Mouse (Mus musculus) CH12.LX (cell line): ENCODE data around the gene Atg16l2.

Experiments
- CHD2 ChIP-seq: IDR thresholded peaks from 2 replicates; pipeline ENCODE4 v1.6.1; 2011; ENCODE audit warnings: low read length, improper control_type of control experiment
- CTCF ChIP-seq, 2 experiments: IDR thresholded peaks in 1 of 2; conservative IDR thresholded peaks in 1 of 2; 2 replicates each; pipeline ENCODE4 v1.5.1; 2011 to 2012; ENCODE audit warnings: low read depth in 2 of 2, low read length in 2 of 2, improper control_type of control experiment in 1 of 2, inconsistent platforms in 1 of 2, mild to moderate bottlenecking in 1 of 2, moderate library complexity in 1 of 2
- ELF1 ChIP-seq: IDR thresholded peaks from 2 replicates; pipeline ENCODE4 v1.6.1; 2014; ENCODE audit warnings: low read depth, mild to moderate bottlenecking, inconsistent platforms, low read length, improper control_type of control experiment
- EP300 ChIP-seq: IDR thresholded peaks from 2 replicates; pipeline ENCODE4 v1.6.1; 2011; ENCODE audit warnings: low read length, improper control_type of control experiment
- ETS1 ChIP-seq: conservative IDR thresholded peaks from 2 replicates; pipeline ENCODE4 v1.6.1; 2012; ENCODE audit warnings: low read depth, mild to moderate bottlenecking, inconsistent platforms, low read length, improper control_type of control experiment, moderate library complexity
- HCFC1 ChIP-seq: IDR thresholded peaks from 2 replicates; pipeline ENCODE4 v1.6.1; 2012; ENCODE audit warnings: low read depth, mild to moderate bottlenecking, inconsistent platforms, low read length, improper control_type of control experiment
- MAX ChIP-seq: IDR thresholded peaks from 2 replicates; pipeline ENCODE4 v1.6.1; 2011; ENCODE audit warnings: low read length, improper control_type of control experiment
- MXI1 ChIP-seq: IDR thresholded peaks from 2 replicates; pipeline ENCODE4 v1.6.1; 2011; ENCODE audit warnings: mild to moderate bottlenecking, low read depth, low read length, improper control_type of control experiment
- MYC ChIP-seq: IDR thresholded peaks from 2 replicates; pipeline ENCODE4 v1.6.1; 2011; ENCODE audit warnings: low read depth, mild to moderate bottlenecking, improper control_type of control experiment, low read length
- POLR2A ChIP-seq: IDR thresholded peaks from 2 replicates; pipeline ENCODE4 v1.6.1; 2011; ENCODE audit warnings: low read depth, mild to moderate bottlenecking, improper control_type of control experiment, low read length
- POLR2AphosphoS2 ChIP-seq: IDR thresholded peaks from 2 replicates; pipeline ENCODE4 v1.6.1; 2011; ENCODE audit warnings: low read depth, low read length, improper control_type of control experiment
- USF2 ChIP-seq: conservative IDR thresholded peaks from 2 replicates; pipeline ENCODE4 v1.6.1; 2011; ENCODE audit warnings: low read depth, low read length, improper control_type of control experiment
- ZC3H11A ChIP-seq: IDR thresholded peaks from 2 replicates; pipeline ENCODE4 v1.6.1; 2012; ENCODE audit warnings: low read depth, mild to moderate bottlenecking, inconsistent platforms, low read length, improper control_type of control experiment

DNA sequence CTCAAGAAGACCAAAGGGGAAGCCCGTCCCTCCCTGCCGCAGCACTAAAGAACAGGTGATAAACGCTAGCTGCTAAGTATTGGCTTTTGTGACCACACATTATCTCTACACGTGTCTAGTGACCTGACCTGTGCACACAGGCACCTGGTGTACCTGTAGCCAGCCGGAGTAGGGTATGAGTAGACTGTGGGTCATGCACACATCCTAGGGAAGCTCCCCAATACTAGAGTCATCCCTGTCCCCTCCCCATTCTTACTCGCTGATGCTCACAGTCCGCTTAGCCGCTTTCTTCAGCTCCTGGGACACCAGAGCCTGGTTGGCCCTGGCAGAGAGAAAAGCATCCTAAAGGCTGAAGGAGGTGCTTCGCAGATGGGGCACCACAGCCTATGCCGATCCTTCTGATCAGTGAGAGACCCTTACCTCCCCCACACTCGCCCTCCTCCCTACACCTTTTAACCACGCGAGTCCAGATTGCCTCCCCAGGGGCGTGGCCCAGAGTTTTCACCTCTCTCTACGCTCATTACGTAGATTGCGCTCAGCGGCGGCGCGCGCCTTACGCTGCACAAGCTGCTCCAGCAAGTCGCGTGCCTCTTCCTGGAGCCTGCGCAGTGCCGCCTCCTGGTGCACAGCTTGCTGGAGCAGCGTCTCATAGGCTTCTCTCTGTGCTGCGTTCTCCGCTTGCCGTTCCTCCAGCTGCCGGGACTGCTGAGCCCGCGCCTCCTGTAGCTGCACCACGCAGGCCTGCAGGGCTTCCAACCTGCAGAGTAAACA is 5.6 kb downstream of the Atg16l2 start:
- TF ChIP-seq POLR2A (no peak), MXI1 (no peak), ELF1 (no peak), CTCF (conservative IDR thresholded peaks at IDR 0.05 in 1 of 2, IDR thresholded peaks at IDR 0.05 in 1 of 2; ENCODE audit: low read depth in 2 of 2, low read length in 2 of 2) (no peak), USF2 (no peak), HCFC1 (no peak), MYC (no peak), ETS1 (no peak), EP300 (no peak), MAX (no peak), ZC3H11A (no peak), POLR2AphosphoS2 (no peak), CHD2 (no peak)
